Mouse (Mus musculus) limb, embryonic 14.5 days (tissue): ENCODE results near the gene Nucb1. TPM values are rescaled to one million over a fixed set of nuclear protein-coding genes. Genes with fewer than 3 reads are reported as not detected.

Experiments
- ATAC-seq: fragments of 200-750 bp; cut with Nextera tagmentation; 2 replicates; pipeline ENCODE4 v1.8.0; 2017; ENCODE audit warnings: low read depth, moderate number of reproducible peaks, moderate TSS enrichment; ENCODE audit not compliant: low FRiP score
- DNase-seq: peaks from one replicate; pipeline ENCODE4 v3.0.0-alpha.2; 2015; ENCODE audit warnings: low spot score
- H3K27ac ChIP-seq: fragments of 300-500 bp; sonication (generic); replicated peaks from 2 replicates; pipeline ENCODE4 v1.5.1; 2014; ENCODE audit warnings: low read depth, mild to moderate bottlenecking, low read length, moderate library complexity, mixed read lengths
- H3K27me3 ChIP-seq: fragments of 300-500 bp; sonication (generic); 2 replicates; pipeline ENCODE4 v1.6.1; 2014; ENCODE audit warnings: low read length, mixed read lengths; ENCODE audit not compliant: control insufficient read depth, insufficient read depth
- H3K36me3 ChIP-seq: fragments of 300-500 bp; sonication (generic); 2 replicates; pipeline ENCODE4 v1.6.1; 2014; ENCODE audit warnings: mild to moderate bottlenecking, low read length, moderate library complexity, mixed read lengths; ENCODE audit not compliant: control insufficient read depth, insufficient read depth
- H3K4me1 ChIP-seq: fragments of 300-500 bp; sonication (generic); 2 replicates; pipeline ENCODE4 v1.6.1; 2014; ENCODE audit warnings: antibody characterized with exemption, low read length, mixed read lengths; ENCODE audit not compliant: control insufficient read depth, insufficient read depth
- H3K4me2 ChIP-seq: fragments of 300-500 bp; sonication (generic); replicated peaks from 2 replicates; pipeline ENCODE4 v1.6.1; 2014; ENCODE audit warnings: low read depth, mild to moderate bottlenecking, low read length, moderate library complexity; ENCODE audit not compliant: severe bottlenecking
- H3K4me3 ChIP-seq: fragments of 300-500 bp; sonication (generic); replicated peaks from 2 replicates; pipeline ENCODE4 v1.5.1; 2014; ENCODE audit warnings: low read length
- H3K9ac ChIP-seq: fragments of 300-500 bp; sonication (generic); 2 replicates; pipeline ENCODE4 v1.6.1; 2014; ENCODE audit warnings: mild to moderate bottlenecking, low read depth, low read length, moderate library complexity; ENCODE audit not compliant: severe bottlenecking
- H3K9me3 ChIP-seq: fragments of 300-500 bp; sonication (generic); 2 replicates; pipeline ENCODE4 v1.6.1; 2016; ENCODE audit warnings: low read length; ENCODE audit not compliant: control insufficient read depth
- POLR2A ChIP-seq: fragments of 200-500 bp; IDR thresholded peaks from 2 replicates; pipeline ENCODE4 v1.8.0; 2012; ENCODE audit warnings: inconsistent platforms, mild to moderate bottlenecking, moderate library complexity, borderline replicate concordance; ENCODE audit not compliant: insufficient read depth, insufficient read length; ENCODE audit errors: extremely low read depth
- WGBS: fragments of 180-500 bp; shearing (Covaris S2); extraction: QIAGEN DNeasy Blood & Tissue Kit; methylation state at CpG from one replicate; pipeline ENCODE4 v1.1.7; 2014; 5-methylcytosine and 5-hydroxymethylcytosine counted together
- polyA plus RNA-seq, 2 experiments: library from polyadenylated mRNA; depleted of rRNA in 1 of 2; stranded (reverse) in 1 of 2; unstranded in 1 of 2; fragments of >200 nt; fragmentation: Nextera tagmentation in 1 of 2; extraction: Ambion mirVana in 1 of 2; gene quantifications; 2 replicates each; pipeline versions ENCODE4 v1.2.1 to v1.2.3; 2012 to 2014

Gene Nucb1
- polyA plus RNA-seq, 2 experiments = 239 to 299 TPM

GRCm38 (mm10) chr7:45476453-45476852, 33.8 kb downstream of the Nucb1 start:
- WGBS = 50% methylated on average over 1 of the region's 1 CpGs
- DNase-seq = no peak
- H3K4me3 ChIP-seq = no peak overlapping the region
- no peak for TF ChIP-seq POLR2A
- 0 out of 2 replicates have a peak, but pooled peaks cover 3% of the 10 kb centered on the region for H3K36me3 ChIP-seq
- no peak overlapping the region for H3K4me2 ChIP-seq
- H3K9me3 ChIP-seq = no peaks in the 10 kb centered on the region
- no peak for ATAC-seq
- no peak overlapping the region for H3K27ac ChIP-seq
- H3K4me1 ChIP-seq = no peaks in the 10 kb centered on the region
- H3K27me3 ChIP-seq = no peaks in the 10 kb centered on the region
- no peak overlapping the region for H3K9ac ChIP-seq

- Histone ChIP-seq H3K9me3 (no peaks in the 10 kb centered on the region), H3K27me3 (no peaks in the 10 kb centered on the region), H3K9ac (peak overlapping the region; percentile 38; the same call in 1 of the 2 replicates), H3K4me2 (peak overlapping the region; percentile 41; the same call in 1 of the 2 replicates), H3K27ac (no peak overlapping the region), H3K36me3 (0 out of 2 replicates have a peak, but pooled peaks cover 3% of the 10 kb centered on the region), H3K4me3 (peak overlapping the region; percentile 25; the same call in 1 of the 2 replicates), H3K4me1 (no peaks in the 10 kb centered on the region)
- no peak for DNase-seq
- 64% methylated on average over 16 of the region's 16 CpGs for WGBS
- no peak for TF ChIP-seq POLR2A
- no peak for ATAC-seq
These were observed 34.8 kb downstream of the Nucb1 start for GRCm38 (mm10) chr7:45475291-45475969.

GRCm38 (mm10) chr7:45470869-45471268, 39.3 kb downstream of the Nucb1 start:
- TF ChIP-seq POLR2A = no peak
- H3K36me3 ChIP-seq = no peaks in the 10 kb centered on the region
- H3K9ac ChIP-seq = no peak overlapping the region
- H3K27ac ChIP-seq = no peak overlapping the region
- H3K4me3 ChIP-seq = no peak overlapping the region
- H3K9me3 ChIP-seq = no peaks in the 10 kb centered on the region
- peaks cover 2% of the 10 kb centered on the region; the same call in 1 of the 2 replicates for H3K4me1 ChIP-seq
- ATAC-seq (no peak), DNase-seq (peak; percentile 88)
- no peak overlapping the region for H3K4me2 ChIP-seq
- no peaks in the 10 kb centered on the region for H3K27me3 ChIP-seq
- 7% methylated on average over 3 of the region's 3 CpGs for whole genome bisulfite sequencing

GRCm38 (mm10) chr7:45467090-45467670, 43.0 kb downstream of the Nucb1 start:
- H3K36me3 ChIP-seq = peaks cover 27% of the 10 kb centered on the region
- H3K27me3 ChIP-seq = no peaks in the 10 kb centered on the region
- peak overlapping the region; percentile 89 for H3K4me3 ChIP-seq
- H3K27ac ChIP-seq = no peak overlapping the region
- H3K9ac ChIP-seq = no peak overlapping the region
- ATAC-seq (no peak), DNase-seq (no peak)
- no peaks in the 10 kb centered on the region for H3K9me3 ChIP-seq
- H3K4me1 ChIP-seq = peaks cover 7% of the 10 kb centered on the region; the same call in 1 of the 2 replicates
- TF ChIP-seq POLR2A = no peak
- 32% methylated on average over 7 of the region's 7 CpGs for WGBS
- peak overlapping the region; percentile 84 for H3K4me2 ChIP-seq

GRCm38 (mm10) chr7:45466283-45467089, 43.7 kb downstream of the Nucb1 start, which contains the start of gene Bax:
Bax (minus strand) TSS chr7:45466898.
- Histone ChIP-seq H3K36me3 (peaks cover 33% of the 10 kb centered on the region), H3K9ac (peak within 1 kb of the TSS; percentile 74), H3K4me1 (peaks cover 7% of the 10 kb centered on the region; the same call in 1 of the 2 replicates), H3K27me3 (no peaks in the 10 kb centered on the region), H3K9me3 (no peaks in the 10 kb centered on the region), H3K4me2 (peak within 1 kb of the TSS; percentile 84), H3K27ac (no peak within 1 kb of the TSS), H3K4me3 (peak within 1 kb of the TSS; percentile 89)
- 0 out of 2 replicates have a peak, but pooled peaks have one; percentile 52 for TF ChIP-seq POLR2A
- WGBS = under 1% methylated on average over 24 of the region's 58 CpGs
- peak; percentile 86 for ATAC-seq
- DNase-seq = peak; percentile 98
